Mouse (Mus musculus) spleen, adult 2 months (tissue): ENCODE results near the gene Trim75.

ENCODE experiments used
- CTCF ChIP-seq: fragments of 200-500 bp; IDR thresholded peaks from 2 replicates; pipeline ENCODE4 v1.5.1; 2011; ENCODE audit warnings: mild to moderate bottlenecking, inconsistent platforms; ENCODE audit not compliant: insufficient read depth, insufficient read length, insufficient replicate concordance; ENCODE audit errors: extremely low read depth
- POLR2A ChIP-seq: fragments of 200-500 bp; IDR thresholded peaks from 2 replicates; pipeline ENCODE4 v1.6.1; 2011; ENCODE audit warnings: low read depth, low read length, inconsistent platforms

- TF ChIP-seq POLR2A, result no peak
- no peak for TF ChIP-seq CTCF
These were observed 40.0 kb downstream of the Trim75 start for GRCm38 (mm10) chr8:64947698-64948034.
